Mouse (Mus musculus): ENCODE data around the gene Stk40.

DNA sequence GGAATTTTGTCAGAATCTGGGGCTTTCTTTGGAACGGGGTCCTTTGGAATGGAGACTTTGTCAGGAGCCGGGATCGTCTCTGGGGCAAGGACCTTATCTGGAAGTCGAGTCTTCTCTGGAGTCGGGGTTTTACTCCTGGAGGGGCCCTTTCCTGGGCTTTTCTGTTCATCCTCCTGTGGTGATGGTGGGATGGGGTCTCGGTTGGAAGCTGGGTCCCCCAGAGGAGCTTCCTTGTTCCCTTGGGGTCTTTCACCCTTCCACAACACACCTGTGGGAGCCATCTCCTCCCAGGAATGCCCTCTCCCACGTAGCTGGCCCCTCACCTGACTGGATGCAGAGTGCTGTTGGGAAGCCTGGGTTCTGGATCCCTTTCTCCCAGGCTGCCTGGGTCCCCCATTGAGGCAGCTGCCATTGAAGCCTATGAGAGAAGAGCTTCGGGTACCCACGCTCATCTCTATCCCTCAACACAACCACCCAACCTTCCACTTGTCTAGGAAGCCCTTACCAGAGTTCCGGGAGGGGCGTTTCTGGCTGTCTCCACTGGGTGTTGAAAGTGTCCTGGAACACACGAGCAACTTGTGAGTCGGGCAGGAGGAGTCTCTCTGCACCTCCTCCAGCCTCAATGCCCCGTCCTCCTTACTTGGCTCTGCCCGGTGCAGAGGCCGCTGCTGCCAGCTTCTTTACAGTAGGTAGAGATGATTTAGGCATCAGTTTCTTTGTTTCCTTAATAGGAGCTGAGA is 48.1 kb downstream of the Stk40 start:
- TF ChIP-seq CTCF (IDR thresholded peaks at IDR 0.05; ENCODE audit: low read depth): no peak
- TF ChIP-seq EP300 (optimal IDR thresholded peaks at IDR 0.05): no peak

Measured in stomach, postnatal 0 days (tissue).